Mouse (Mus musculus) neural tube, embryonic 14.5 days (tissue): ENCODE data around the gene Timeless. TPM values are rescaled to one million over a fixed set of nuclear protein-coding genes. Genes with fewer than 3 reads are reported as not detected.
"Not testable (repeated sequence)": the region's sequence is repeated elsewhere in the genome, so short reads cannot be mapped to it uniquely, and the experiment has no call there.

ENCODE experiments used
- ATAC-seq: fragments of 200-750 bp; cut with Nextera tagmentation; 2 replicates; pipeline ENCODE4 v1.8.0; 2017; ENCODE audit warnings: low read depth, mild to moderate bottlenecking, moderate TSS enrichment, moderate library complexity
- H3K27ac ChIP-seq: fragments of 300-500 bp; sonication (generic); 2 replicates; pipeline ENCODE4 v1.5.1; 2014; ENCODE audit warnings: low read depth, mild to moderate bottlenecking, control low read depth, low read length, moderate library complexity, mixed read lengths
- H3K27me3 ChIP-seq: fragments of 300-500 bp; sonication (generic); 2 replicates; pipeline ENCODE4 v1.6.1; 2014; ENCODE audit warnings: low read length; ENCODE audit not compliant: control insufficient read depth, insufficient read depth
- H3K36me3 ChIP-seq: fragments of 300-500 bp; sonication (generic); 2 replicates; pipeline ENCODE4 v1.6.1; 2014; ENCODE audit warnings: low read length, mixed read lengths; ENCODE audit not compliant: control insufficient read depth, insufficient read depth
- H3K4me1 ChIP-seq: fragments of 300-500 bp; sonication (generic); 2 replicates; pipeline ENCODE4 v1.6.1; 2014; ENCODE audit warnings: low read length; ENCODE audit not compliant: control insufficient read depth, insufficient read depth
- H3K4me2 ChIP-seq: fragments of 300-500 bp; sonication (generic); 2 replicates; pipeline ENCODE4 v1.6.1; 2014; ENCODE audit warnings: mild to moderate bottlenecking, low read depth, low read length, control low read depth
- H3K4me3 ChIP-seq: fragments of 300-500 bp; sonication (generic); 2 replicates; pipeline ENCODE4 v1.5.1; 2014; ENCODE audit warnings: low read depth, low read length, control low read depth, mixed read lengths
- H3K9ac ChIP-seq: fragments of 300-500 bp; sonication (generic); replicated peaks from 2 replicates; pipeline ENCODE4 v1.6.1; 2014; ENCODE audit warnings: low read depth, mild to moderate bottlenecking, control low read depth, low read length, mixed read lengths
- H3K9me3 ChIP-seq: fragments of 300-500 bp; sonication (generic); 2 replicates; pipeline ENCODE4 v1.6.1; 2016; ENCODE audit warnings: low read length; ENCODE audit not compliant: control insufficient read depth
- WGBS: fragments of 180-500 bp; shearing (Covaris S2); extraction: QIAGEN DNeasy Blood & Tissue Kit; methylation state at CpG from one replicate; pipeline ENCODE4 v1.1.7; 2014; 5-methylcytosine and 5-hydroxymethylcytosine counted together
- polyA plus RNA-seq: library from polyadenylated mRNA; unstranded; fragments of >200 nt; fragmentation: Nextera tagmentation; extraction: Ambion mirVana; gene quantifications from 2 replicates; pipeline ENCODE4 v1.2.1, GENCODE M21; 2014

Timeless gene
- polyA plus RNA-seq, 1 experiment from 2014 or later = 14.6 TPM

DNA sequence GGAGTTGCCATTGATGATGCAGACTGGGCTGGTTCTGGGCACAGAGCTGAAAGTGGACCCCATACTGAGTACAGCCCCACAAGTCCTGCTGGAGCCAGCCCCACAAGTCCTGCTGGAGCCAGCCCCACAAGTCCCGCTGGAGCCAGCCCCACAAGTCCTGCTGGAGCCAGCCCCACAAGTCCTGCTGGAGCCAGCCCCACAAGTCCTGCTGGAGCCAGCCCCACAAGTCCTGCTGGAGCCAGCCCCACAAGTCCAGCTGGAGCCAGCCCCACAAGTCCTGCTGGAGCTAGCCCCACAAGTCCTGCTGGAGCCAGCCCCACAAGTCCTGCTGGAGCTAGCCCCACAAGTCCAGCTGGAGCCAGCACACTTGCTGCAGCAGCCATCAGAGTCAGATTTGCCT is 58.7 kb downstream of the Timeless start:
- not testable (repeated sequence) for H3K9me3 ChIP-seq, H3K4me3 ChIP-seq, ATAC-seq, H3K27ac ChIP-seq, H3K9ac ChIP-seq, H3K27me3 ChIP-seq, H3K4me2 ChIP-seq, H3K4me1 ChIP-seq
- 86% methylated on average over 1 of the region's 1 CpGs for WGBS
- peaks cover 37% of the 10 kb centered on the region for H3K36me3 ChIP-seq

DNA sequence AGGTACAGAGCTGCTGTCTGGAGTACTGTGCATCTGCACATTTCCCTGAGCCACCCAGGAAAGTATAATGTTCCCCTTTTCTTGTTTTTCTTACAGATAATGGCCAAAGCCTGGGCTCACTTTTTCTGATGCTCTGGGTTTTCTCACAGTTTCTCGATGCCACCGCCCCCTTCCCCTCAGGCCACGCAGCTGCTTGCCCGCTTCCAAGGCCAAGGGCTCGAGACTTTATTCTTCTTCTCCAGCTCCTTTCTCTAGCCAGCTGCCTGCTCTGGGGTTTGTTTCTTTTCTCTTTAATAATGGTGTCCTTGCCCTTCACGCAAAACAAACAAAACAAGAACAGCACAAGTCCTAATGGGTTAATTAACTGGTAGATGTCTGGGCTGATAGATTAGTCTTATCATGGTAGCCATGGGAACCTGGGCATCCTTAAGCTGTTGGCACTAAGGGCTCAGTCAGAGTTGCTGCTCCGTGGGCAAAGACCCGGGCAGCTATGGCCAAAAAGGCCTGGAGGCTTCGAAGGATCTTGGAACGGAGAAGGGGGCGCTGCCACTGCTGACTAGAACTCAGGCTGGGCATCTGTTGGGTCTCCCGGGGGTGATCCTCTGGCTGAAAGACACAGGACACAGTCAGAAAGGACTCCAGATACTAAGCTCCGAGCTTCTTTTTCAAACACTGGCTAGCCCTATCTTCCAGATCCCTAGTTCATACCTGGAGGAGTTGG is 64.7 kb downstream of the Timeless start:
- H3K27ac ChIP-seq = no peak overlapping the region

DNA sequence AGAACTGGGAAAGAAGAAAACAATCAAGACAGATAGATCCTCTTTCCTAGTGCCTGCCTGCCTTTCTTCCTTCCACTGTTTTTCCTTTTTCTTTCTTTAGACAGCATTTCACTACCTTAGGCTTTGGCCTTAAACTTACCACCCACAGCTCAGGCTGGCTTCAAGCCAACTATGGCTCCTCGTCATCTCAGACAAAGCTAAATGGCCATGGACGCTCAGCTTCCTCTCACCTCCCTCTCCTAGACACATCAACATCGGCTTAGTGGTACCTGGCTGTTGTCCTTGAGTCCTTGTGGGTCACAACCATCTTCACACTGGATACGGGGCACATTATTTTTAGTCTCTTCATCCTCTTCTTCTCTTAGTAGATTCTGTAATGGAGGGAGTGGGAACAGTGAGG is 65.4 kb downstream of the Timeless start:
- no peak overlapping the region for H3K27ac ChIP-seq
- no peak for ATAC-seq

More for the DNA sequence above, 64.7 kb downstream of the Timeless start:
- Histone ChIP-seq H3K4me3 (no peak overlapping the region), H3K4me1 (no peaks in the 10 kb centered on the region), H3K27me3 (no peaks in the 10 kb centered on the region), H3K4me2 (no peak overlapping the region), H3K9me3 (no peaks in the 10 kb centered on the region), H3K9ac (no peak overlapping the region), H3K36me3 (peaks cover 16% of the 10 kb centered on the region; the same call in 1 of the 2 replicates)
- no peak for ATAC-seq
- 65% methylated on average over 13 of the region's 13 CpGs for WGBS

DNA sequence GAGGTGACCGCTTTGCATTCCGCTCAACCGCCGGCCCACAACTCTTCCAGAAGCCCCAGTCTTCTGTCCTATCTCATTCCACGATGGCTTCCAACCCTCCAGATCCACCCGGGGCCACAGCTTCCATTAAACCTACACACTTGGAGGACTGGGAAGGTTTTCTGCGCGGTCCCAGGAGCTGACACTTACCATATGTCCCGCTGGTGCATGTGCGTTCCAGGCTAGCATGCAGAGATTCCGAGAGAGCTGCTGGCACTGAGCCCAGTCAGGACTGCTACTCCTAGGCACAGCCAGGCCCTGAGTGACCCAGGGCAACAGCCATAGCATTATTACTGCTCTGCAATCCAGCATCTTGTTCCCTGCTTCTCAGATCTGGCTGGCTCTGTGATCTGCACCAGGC is 65.8 kb downstream of the Timeless start:
- H3K27ac ChIP-seq = no peak overlapping the region
- WGBS = 78% methylated on average over 11 of the region's 11 CpGs
- ATAC-seq = no peak; the same call in 1 of the 2 replicates

More for the DNA sequence above, 65.4 kb downstream of the Timeless start:
- no peak overlapping the region for H3K9ac ChIP-seq
- no peak overlapping the region for H3K4me2 ChIP-seq
- no peaks in the 10 kb centered on the region for H3K9me3 ChIP-seq
- H3K36me3 ChIP-seq = peaks cover 9% of the 10 kb centered on the region; the same call in 1 of the 2 replicates
- peaks cover 3% of the 10 kb centered on the region; the same call in 1 of the 2 replicates for H3K4me1 ChIP-seq
- 75% methylated on average over 4 of the region's 4 CpGs for WGBS
- no peak overlapping the region for H3K4me3 ChIP-seq
- H3K27me3 ChIP-seq = no peaks in the 10 kb centered on the region

DNA sequence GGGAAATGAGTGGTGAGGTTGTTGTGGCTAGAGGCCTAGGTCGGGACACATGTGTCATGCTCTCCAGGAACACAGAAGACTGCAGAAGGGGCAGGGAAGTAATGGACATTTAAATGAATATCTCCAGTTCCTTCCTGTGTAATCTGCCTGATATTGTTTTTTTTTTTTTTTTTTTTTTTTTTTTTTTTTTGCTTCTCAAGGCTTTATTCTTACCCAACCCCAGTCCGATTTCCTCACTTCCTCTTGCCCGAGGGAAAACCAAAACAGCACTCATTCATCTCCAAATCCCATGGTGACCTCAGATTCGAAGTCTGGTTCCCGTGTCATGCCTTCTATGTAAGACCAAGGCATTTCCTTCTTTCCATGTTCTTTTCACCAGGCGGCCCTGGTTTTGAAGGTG is 66.4 kb downstream of the Timeless start:
- Histone ChIP-seq H3K4me2 (no peak overlapping the region), H3K9me3 (no peaks in the 10 kb centered on the region), H3K4me1 (peaks cover 8% of the 10 kb centered on the region; the same call in 1 of the 2 replicates), H3K27me3 (no peaks in the 10 kb centered on the region), H3K27ac (no peak overlapping the region), H3K4me3 (no peak overlapping the region), H3K9ac (no peak overlapping the region), H3K36me3 (peaks cover 4% of the 10 kb centered on the region; the same call in 1 of the 2 replicates)
- WGBS = 74% methylated on average over 6 of the region's 6 CpGs
- no peak for ATAC-seq

More for the DNA sequence above, 65.8 kb downstream of the Timeless start:
- peaks cover 5% of the 10 kb centered on the region; the same call in 1 of the 2 replicates for H3K36me3 ChIP-seq
- H3K4me1 ChIP-seq = peaks cover 7% of the 10 kb centered on the region; the same call in 1 of the 2 replicates
- H3K9me3 ChIP-seq = no peaks in the 10 kb centered on the region
- H3K27me3 ChIP-seq = no peaks in the 10 kb centered on the region
- H3K9ac ChIP-seq = no peak overlapping the region
- no peak overlapping the region for H3K4me3 ChIP-seq
- no peak overlapping the region for H3K4me2 ChIP-seq

DNA sequence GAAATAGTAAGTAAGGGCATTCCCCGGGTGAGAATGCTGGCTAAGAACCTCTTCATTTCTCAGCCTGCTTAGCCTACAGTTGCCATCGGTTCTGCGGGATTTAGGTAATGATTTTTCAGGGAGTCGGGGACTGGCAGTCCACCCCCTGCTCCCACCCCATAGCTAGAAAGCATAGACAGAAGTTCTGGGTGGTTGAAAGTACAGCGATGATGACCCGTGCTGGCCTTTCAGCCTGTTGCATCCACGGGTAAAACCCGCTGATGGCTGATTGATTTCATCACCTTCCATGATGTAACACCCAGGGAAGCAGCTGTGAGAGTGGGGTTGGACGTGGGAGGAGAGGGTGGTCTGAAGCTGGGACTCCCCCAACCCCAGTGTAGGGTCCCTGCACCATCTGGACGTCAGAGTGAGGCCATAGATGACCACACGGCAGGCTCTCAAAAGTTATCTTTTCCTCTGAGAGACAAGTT is 66.9 kb downstream of the Timeless start, which contains the start of gene Il23a:
Gene Il23a, minus strand, starts transcription at position 51 of the 470 bp plus-strand sequence.
- Histone ChIP-seq H3K27ac (no peak within 1 kb of the TSS), H3K4me3 (no peak within 1 kb of the TSS), H3K9me3 (no peaks in the 10 kb centered on the region), H3K27me3 (no peaks in the 10 kb centered on the region), H3K4me1 (peaks cover 8% of the 10 kb centered on the region; the same call in 1 of the 2 replicates), H3K36me3 (no peaks in the 10 kb centered on the region), H3K4me2 (no peak within 1 kb of the TSS), H3K9ac (no peak within 1 kb of the TSS)
- WGBS = 78% methylated on average over 11 of the region's 11 CpGs
- no peak for ATAC-seq

DNA sequence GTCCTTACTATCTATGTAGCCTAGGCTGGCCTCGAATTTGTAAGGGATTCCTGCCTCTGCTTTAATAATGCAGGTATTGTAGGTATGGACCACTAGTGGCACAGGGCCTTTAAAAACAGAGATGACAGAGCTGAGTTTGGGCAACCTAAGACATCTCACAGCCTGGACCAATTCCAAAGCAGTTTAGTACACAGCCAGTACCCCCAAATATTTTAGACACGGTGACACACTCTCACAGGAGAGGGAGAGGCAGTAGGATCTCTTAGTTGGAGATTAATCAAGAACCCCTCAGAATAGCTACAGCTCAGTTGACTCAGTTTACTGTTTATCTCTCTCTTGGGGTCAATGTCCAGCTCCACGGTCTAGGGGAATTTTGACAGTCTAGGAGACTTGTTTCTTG is 70.5 kb downstream of the Timeless start:
- Histone ChIP-seq H3K4me2 (peak overlapping the region; percentile 80), H3K4me3 (peak overlapping the region; percentile 61), H3K36me3 (no peaks in the 10 kb centered on the region), H3K9me3 (no peaks in the 10 kb centered on the region), H3K27me3 (no peaks in the 10 kb centered on the region), H3K9ac (peak overlapping the region; percentile 90), H3K4me1 (peaks cover 17% of the 10 kb centered on the region), H3K27ac (peak overlapping the region; percentile 96)
- 38% methylated on average over 3 of the region's 3 CpGs for WGBS
- no peak for ATAC-seq

Other genes starting within 250 kb of the Timeless start
- gene Hsd17b6, start 224.5 kb upstream of the Timeless start, polyA plus RNA-seq = not detected in 2 replicates
- 32.5 and 38.7 TPM in 2 replicates for gene Prim1, start 216.9 kb upstream of the Timeless start, polyA plus RNA-seq
- 537 and 552 TPM in 2 replicates for gene Naca, start 196.5 kb upstream of the Timeless start, polyA plus RNA-seq
- 381 and 396 TPM in 2 replicates for gene Ptges3, start 173.1 kb upstream of the Timeless start, polyA plus RNA-seq
- gene Atp5b, start 148.8 kb upstream of the Timeless start, polyA plus RNA-seq = 2,213 and 2,273 TPM in 2 replicates
- 15.8 and 20.9 TPM in 2 replicates for gene Baz2a, start 140.5 kb upstream of the Timeless start, polyA plus RNA-seq
- 4.7 and 7.6 TPM in 2 replicates for gene Rbms2, start 51.8 kb upstream of the Timeless start, polyA plus RNA-seq
- 2.0 and 2.8 TPM in 2 replicates for gene Gls2, start 37.6 kb upstream of the Timeless start, polyA plus RNA-seq
- gene Spryd4, start 20.3 kb upstream of the Timeless start, polyA plus RNA-seq = 20.9 and 22.3 TPM in 2 replicates
- not detected in 2 replicates for gene Mip, start 6.2 kb upstream of the Timeless start, polyA plus RNA-seq
- not detected in 2 replicates for gene Apon, start 22.0 kb downstream of the Timeless start, polyA plus RNA-seq
- not detected in 2 replicates for gene Apof, start 36.6 kb downstream of the Timeless start, polyA plus RNA-seq
- 21.0 and 23.1 TPM in 2 replicates for gene Stat2, start 38.5 kb downstream of the Timeless start, polyA plus RNA-seq
- 0.18 and 0.29 TPM in 2 replicates for gene Il23a, start 66.7 kb downstream of the Timeless start, polyA plus RNA-seq
- gene Pan2, start 71.3 kb downstream of the Timeless start, polyA plus RNA-seq = 19.0 and 21.4 TPM in 2 replicates
- 194 and 198 TPM in 2 replicates for gene Cnpy2, start 90.4 kb downstream of the Timeless start, polyA plus RNA-seq
- gene Cs, start 105.7 kb downstream of the Timeless start, polyA plus RNA-seq = 281 and 297 TPM in 2 replicates
- gene Coq10a, start 136.9 kb downstream of the Timeless start, polyA plus RNA-seq = 51.3 and 52.7 TPM in 2 replicates
- 11.6 and 14.0 TPM in 2 replicates for gene Ankrd52, start 145.1 kb downstream of the Timeless start, polyA plus RNA-seq
- 0.44 TPM in 1 of 2 replicates, not detected in the other for gene Slc39a5, start 169.2 kb downstream of the Timeless start, polyA plus RNA-seq
- 131 and 140 TPM in 2 replicates for gene Nabp2, start 179.4 kb downstream of the Timeless start, polyA plus RNA-seq
- gene Rnf41, start 179.6 kb downstream of the Timeless start, polyA plus RNA-seq = 64.5 and 71.2 TPM in 2 replicates
- gene Smarcc2, start 227.2 kb downstream of the Timeless start, polyA plus RNA-seq = 179 and 205 TPM in 2 replicates